Mouse (Mus musculus): ENCODE measurements around the gene Fbxo2. TPM values are rescaled to one million over a fixed set of nuclear protein-coding genes. Genes with fewer than 3 reads are reported as not detected.
A peak's percentile ranks its signal among the peaks of the same experiment; 100 is the strongest.

The Fbxo2 gene
- polyA plus RNA-seq (2012; rRNA removed) (0.04 and 0.09 TPM in 2 replicates), polyA plus RNA-seq (2014; fragmentation: Nextera tagmentation; extraction: Ambion mirVana) (0.08 TPM in 1 of 2 replicates, not detected in the other)

DNA sequence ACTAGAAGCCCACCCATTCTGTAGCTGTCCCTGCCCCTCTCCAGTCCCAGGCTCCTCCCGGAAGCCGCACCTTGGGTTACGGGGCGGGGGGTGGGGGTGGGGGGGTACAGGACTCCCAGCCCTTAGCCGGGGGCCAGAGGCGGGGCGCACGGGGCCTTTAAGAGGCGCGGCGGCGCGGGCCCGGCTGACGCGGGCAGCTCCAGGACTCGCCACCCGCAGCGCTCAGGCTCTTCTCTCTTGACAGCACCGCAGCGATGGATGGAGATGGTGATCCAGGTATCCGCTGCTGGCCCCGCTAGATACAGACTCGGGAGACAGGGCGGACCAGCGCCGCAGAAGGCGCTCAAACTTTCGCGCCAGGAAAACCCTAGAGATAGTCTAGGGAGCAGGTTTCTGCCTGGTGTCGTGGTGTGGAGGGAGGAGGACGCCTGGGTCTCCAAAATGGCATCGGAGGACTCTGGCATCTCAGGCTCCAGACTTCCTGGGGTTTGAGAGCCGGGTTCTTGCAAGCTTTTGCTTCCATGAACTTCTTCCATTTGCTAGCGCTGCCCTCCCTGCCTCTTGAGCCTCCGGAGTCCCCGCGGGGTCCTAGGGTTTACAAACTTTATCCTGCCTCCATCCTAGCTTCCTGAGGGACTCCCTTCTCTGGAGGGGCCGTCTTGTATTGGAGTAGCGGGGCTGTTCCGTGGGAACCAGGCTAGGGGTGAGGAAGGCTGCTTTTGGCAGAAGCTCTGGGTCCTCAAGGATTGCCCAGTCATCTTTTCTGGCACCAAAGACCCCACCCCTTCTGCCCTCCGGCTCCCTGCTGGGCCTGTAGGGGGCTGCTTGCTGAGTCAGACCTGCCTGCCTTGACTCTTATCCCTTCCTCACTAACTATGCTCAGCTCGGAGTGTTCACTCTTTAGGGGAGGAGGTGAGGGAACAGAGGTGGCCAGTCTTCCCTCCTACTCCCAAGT is at the start of gene Fbxo2, which contains the start of gene Fbxo44:
Gene Fbxo2, plus strand, starts transcription at position 186 of the 955 bp plus-strand sequence.
Gene Fbxo44, minus strand, starts transcription at position 47 of the 955 bp plus-strand sequence.
- TF ChIP-seq CTCF (IDR thresholded peaks at IDR 0.05; ENCODE audit: low read depth) (no peak), EP300 (IDR thresholded peaks at IDR 0.05; ENCODE audit: low read depth) (no peak)
- H3K9me3 ChIP-seq (ENCODE audit: control insufficient read depth, low read length): no peaks in the 10 kb centered on the region
- ATAC-seq (ENCODE audit: insufficient read depth) (peak; percentile 16), DNase-seq (ENCODE audit: low read depth in 3 of 3, low spot score in 3 of 3) (no peak)
- no peak within 1 kb of the TSS for H3K27ac ChIP-seq
- H3K9ac ChIP-seq (replicated peaks): peak within 1 kb of the TSS; percentile 32
- peaks cover 4 to 5% of the 10 kb centered on the region in 2 experiments; a peak in 1 of 4 replicates for H3K4me1 ChIP-seq (replicated peaks; ENCODE audit: control insufficient read depth in 2 of 2, insufficient read depth in 2 of 2, low read length in 1 of 2)
- peak within 1 kb of the TSS; percentile 52 to 69 for H3K4me3 ChIP-seq (ENCODE audit: insufficient read depth in 1 of 2, low read depth in 2 of 2, low read length in 2 of 2)
- peaks cover 63% of the 10 kb centered on the region for H3K27me3 ChIP-seq (ENCODE audit: control insufficient read depth, insufficient read depth, low read length)
- H3K36me3 ChIP-seq (replicated peaks; ENCODE audit: control insufficient read depth, insufficient read depth, low read depth): no peaks in the 10 kb centered on the region
- H3K4me2 ChIP-seq (ENCODE audit: low read depth): peak within 1 kb of the TSS; percentile 79
- 1% methylated on average over 43 of the region's 43 CpGs for WGBS (ENCODE audit: insufficient replicate concordance)

DNA sequence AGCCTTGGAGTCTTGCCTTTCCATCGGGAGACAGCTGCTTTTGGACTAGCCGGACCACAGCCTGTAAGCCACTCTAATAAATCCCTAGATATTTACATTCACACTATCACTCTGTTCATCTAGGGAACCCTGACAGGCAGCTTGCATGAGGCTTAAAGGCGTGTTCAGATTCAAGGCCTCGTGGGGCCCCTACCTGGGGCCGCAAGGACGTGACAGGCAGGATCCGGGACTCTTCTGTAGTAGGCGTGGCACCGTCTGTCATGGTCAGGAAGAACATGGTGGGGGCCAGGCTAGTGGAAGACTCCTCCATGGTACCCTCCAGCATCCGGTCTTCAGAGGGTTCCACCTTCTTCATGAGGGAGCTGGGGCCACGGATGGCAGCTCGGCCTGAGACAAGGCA is 47.9 kb upstream of the Fbxo2 start:
- H3K27me3 ChIP-seq (ENCODE audit: control insufficient read depth, insufficient read depth, low read length): no peaks in the 10 kb centered on the region; the same call in 1 of the 2 replicates
- DNase-seq (ENCODE audit: low read depth in 3 of 3, low spot score in 3 of 3) (no peak), ATAC-seq (ENCODE audit: insufficient read depth) (no peak)
- H3K4me3 ChIP-seq (ENCODE audit: insufficient read depth in 1 of 2, low read depth in 2 of 2, low read length in 2 of 2): no peak overlapping the region
- no peak overlapping the region for H3K27ac ChIP-seq
- no peaks in the 10 kb centered on the region for H3K36me3 ChIP-seq (replicated peaks; ENCODE audit: control insufficient read depth, insufficient read depth, low read depth)
- TF ChIP-seq EP300 (IDR thresholded peaks at IDR 0.05; ENCODE audit: low read depth) (no peak), CTCF (IDR thresholded peaks at IDR 0.05; ENCODE audit: low read depth) (no peak)
- H3K9me3 ChIP-seq (ENCODE audit: control insufficient read depth, low read length): no peaks in the 10 kb centered on the region
- no peak overlapping the region for H3K4me2 ChIP-seq (ENCODE audit: low read depth)
- H3K4me1 ChIP-seq (replicated peaks; ENCODE audit: control insufficient read depth in 2 of 2, insufficient read depth in 2 of 2, low read length in 1 of 2): no peaks in the 10 kb centered on the region
- H3K9ac ChIP-seq (replicated peaks): no peak overlapping the region
- WGBS (ENCODE audit: insufficient replicate concordance): 58% methylated on average over 12 of the region's 12 CpGs

DNA sequence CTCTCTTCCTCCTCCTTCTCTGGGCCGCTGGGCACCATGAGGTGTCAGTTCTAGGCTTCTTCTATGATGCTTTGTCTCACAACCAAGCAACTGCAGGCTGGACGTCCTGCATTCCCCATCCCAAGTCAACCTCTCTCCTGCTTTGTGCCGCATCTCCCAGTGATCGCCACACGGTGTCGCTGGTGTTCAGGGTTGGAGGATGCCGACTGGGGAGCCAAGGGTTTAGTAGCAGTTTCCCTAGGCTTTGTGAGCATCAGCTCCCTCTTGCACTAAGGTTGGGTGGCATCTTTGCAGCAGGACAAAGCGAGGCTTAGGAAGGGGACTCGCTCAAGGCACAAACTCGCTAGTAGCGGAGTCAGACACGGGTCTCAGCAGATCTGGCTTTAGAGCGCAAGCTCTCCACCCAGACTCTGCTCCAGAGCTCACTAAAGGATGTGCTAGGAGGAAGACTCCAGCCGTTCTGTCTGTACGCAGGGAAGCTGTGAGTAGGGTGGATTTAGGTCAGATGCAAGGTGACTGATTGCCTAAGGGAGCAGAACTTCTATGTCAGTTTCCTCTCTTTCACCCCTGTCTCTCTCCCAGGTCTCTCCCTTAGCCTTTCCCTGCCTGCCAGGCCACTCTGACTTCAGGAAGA is 45.5 kb upstream of the Fbxo2 start:
- no peak overlapping the region for H3K4me2 ChIP-seq (ENCODE audit: low read depth)
- peak; percentile 27; the same call in 1 of the 2 replicates for ATAC-seq (ENCODE audit: insufficient read depth)
- WGBS (ENCODE audit: insufficient replicate concordance): 7% methylated on average over 15 of the region's 15 CpGs
- no peaks in the 10 kb centered on the region; the same call in 1 of the 2 replicates for H3K27me3 ChIP-seq (ENCODE audit: control insufficient read depth, insufficient read depth, low read length)
- H3K36me3 ChIP-seq (replicated peaks; ENCODE audit: control insufficient read depth, insufficient read depth, low read depth): no peaks in the 10 kb centered on the region
- H3K9ac ChIP-seq (replicated peaks): no peak overlapping the region
- peak; percentile 33 to 56 (median 43) for DNase-seq (ENCODE audit: low read depth in 3 of 3, low spot score in 3 of 3)
- peak; percentile 98 for TF ChIP-seq CTCF (IDR thresholded peaks at IDR 0.05; ENCODE audit: low read depth)
- TF ChIP-seq EP300 (IDR thresholded peaks at IDR 0.05; ENCODE audit: low read depth): no peak
- no peaks in the 10 kb centered on the region for H3K9me3 ChIP-seq (ENCODE audit: control insufficient read depth, low read length)
- H3K4me1 ChIP-seq (replicated peaks; ENCODE audit: control insufficient read depth in 2 of 2, insufficient read depth in 2 of 2, low read length in 1 of 2): no peaks in the 10 kb centered on the region
- no peak overlapping the region for H3K27ac ChIP-seq
- H3K4me3 ChIP-seq (ENCODE audit: insufficient read depth in 1 of 2, low read depth in 2 of 2, low read length in 2 of 2): no peak overlapping the region

DNA sequence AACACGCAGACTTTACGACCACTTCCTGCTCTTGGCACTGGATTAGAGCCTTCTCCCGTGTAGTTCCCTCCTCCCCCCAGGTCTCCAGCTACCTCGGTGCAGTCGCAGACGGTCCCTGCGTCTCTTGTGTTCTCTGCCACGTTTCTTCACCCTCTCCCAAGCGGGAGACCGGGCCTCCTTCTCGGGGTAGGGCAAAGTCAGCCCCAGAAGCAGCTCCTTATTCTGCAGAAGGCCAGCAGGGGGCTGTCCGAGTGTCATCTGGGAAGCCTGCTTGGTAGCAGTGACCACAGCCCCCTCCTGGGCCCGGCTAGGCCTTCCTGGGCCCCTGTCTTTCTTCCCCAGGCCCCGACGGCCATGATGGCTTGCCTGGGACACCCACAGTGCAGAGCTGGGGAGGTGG is 45.0 kb upstream of the Fbxo2 start:
- 0 out of 2 replicates have a peak, but pooled peaks have one; percentile 29 for ATAC-seq (ENCODE audit: insufficient read depth)
- WGBS (ENCODE audit: insufficient replicate concordance): 5% methylated on average over 15 of the region's 15 CpGs
- H3K4me2 ChIP-seq (ENCODE audit: low read depth): no peak overlapping the region

More for the DNA sequence above, 45.0 kb upstream of the Fbxo2 start:
- no peak overlapping the region for H3K4me3 ChIP-seq (ENCODE audit: insufficient read depth in 1 of 2, low read depth in 2 of 2, low read length in 2 of 2)
- no peak for DNase-seq (ENCODE audit: low read depth in 3 of 3, low spot score in 3 of 3)
- H3K27me3 ChIP-seq (ENCODE audit: control insufficient read depth, insufficient read depth, low read length): no peaks in the 10 kb centered on the region; the same call in 1 of the 2 replicates
- H3K4me1 ChIP-seq (replicated peaks; ENCODE audit: control insufficient read depth in 2 of 2, insufficient read depth in 2 of 2, low read length in 1 of 2): no peaks in the 10 kb centered on the region
- no peak overlapping the region for H3K27ac ChIP-seq
- H3K9me3 ChIP-seq (ENCODE audit: control insufficient read depth, low read length): no peaks in the 10 kb centered on the region
- H3K36me3 ChIP-seq (replicated peaks; ENCODE audit: control insufficient read depth, insufficient read depth, low read depth): no peaks in the 10 kb centered on the region
- no peak overlapping the region for H3K9ac ChIP-seq (replicated peaks)
- TF ChIP-seq CTCF (IDR thresholded peaks at IDR 0.05; ENCODE audit: low read depth) (peak; percentile 55), EP300 (IDR thresholded peaks at IDR 0.05; ENCODE audit: low read depth) (no peak)

Measured in liver, embryonic 14.5 days (tissue).